Mouse (Mus musculus): ENCODE results near the gene Itk. TPM values are rescaled to one million over a fixed set of nuclear protein-coding genes. Genes with fewer than 3 reads are reported as not detected.

Itk gene
- polyA plus RNA-seq, 1 experiment = 125 TPM

DNA sequence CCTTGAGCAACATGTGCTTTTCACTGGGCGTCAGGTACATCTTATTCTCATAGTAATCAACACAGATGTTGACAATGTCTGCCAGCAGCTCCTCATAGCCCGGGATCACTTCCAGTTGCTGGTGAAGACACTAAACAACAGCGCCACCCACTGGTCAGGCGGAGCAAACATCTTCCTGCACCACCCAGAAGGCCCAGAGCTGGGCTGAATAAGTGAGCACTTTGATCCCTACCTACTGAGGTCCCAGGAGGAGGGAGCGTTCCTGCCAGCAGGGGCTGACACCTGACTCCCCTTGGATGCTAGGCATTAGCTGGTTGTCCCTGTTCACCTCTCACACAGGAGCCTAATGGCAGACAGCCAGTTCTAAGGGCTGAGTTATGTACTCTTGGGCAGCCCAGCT, 112.5 kb downstream of the Itk start:
- Histone ChIP-seq H3K36me3 (ENCODE audit: control insufficient read depth, insufficient read depth, low read length) (peaks cover 79% of the 10 kb centered on the region), H3K27ac (ENCODE audit: control insufficient read depth, insufficient read depth, low read length) (no peak overlapping the region), H3K4me1 (replicated peaks; ENCODE audit: control insufficient read depth, insufficient read depth, low read length) (peaks cover 4% of the 10 kb centered on the region; the same call in 1 of the 2 replicates), H3K4me3 (ENCODE audit: control insufficient read depth, insufficient read depth, low read length) (no peak overlapping the region), H3K27me3 (ENCODE audit: control insufficient read depth, insufficient read depth, low read length) (no peaks in the 10 kb centered on the region)
- TF ChIP-seq POLR2A (IDR thresholded peaks at IDR 0.05; ENCODE audit: control insufficient read depth, extremely low read depth, insufficient read depth, low read length, poor library complexity) = no peak
- 0 out of 2 replicates have a peak, but pooled peaks have one; percentile 72 for TF ChIP-seq CTCF (IDR thresholded peaks at IDR 0.05; ENCODE audit: borderline replicate concordance, control insufficient read depth, extremely low read depth, insufficient read depth, low read length, poor library complexity)
- DNase-seq = peak; percentile 56
- 86% methylated on average over 5 of the region's 5 CpGs for WGBS

DNA sequence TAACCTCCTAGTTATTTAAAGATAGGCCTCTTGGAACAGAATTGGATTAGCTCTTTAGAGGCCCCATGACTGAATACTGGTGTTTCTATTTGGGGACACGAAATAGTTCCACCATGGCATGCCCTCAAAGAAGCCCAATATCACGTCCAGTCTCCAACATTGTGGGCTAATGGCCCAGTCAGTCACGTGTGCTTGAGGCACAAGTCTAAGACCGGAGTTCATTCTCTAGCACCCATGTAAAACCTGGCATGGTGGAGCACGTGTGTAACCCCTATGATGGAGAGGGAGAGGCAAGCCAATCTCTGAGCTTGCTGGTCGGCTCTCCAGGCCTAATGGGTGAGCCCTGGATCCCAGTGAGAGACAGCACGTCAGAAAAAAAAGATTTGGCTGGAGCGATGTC, 113.1 kb downstream of the Itk start:
- no peaks in the 10 kb centered on the region for H3K27me3 ChIP-seq (ENCODE audit: control insufficient read depth, insufficient read depth, low read length)
- peaks cover 82% of the 10 kb centered on the region for H3K36me3 ChIP-seq (ENCODE audit: control insufficient read depth, insufficient read depth, low read length)
- WGBS = 95% methylated on average over 8 of the region's 8 CpGs
- no peak overlapping the region for H3K27ac ChIP-seq (ENCODE audit: control insufficient read depth, insufficient read depth, low read length)
- no peak for DNase-seq
- no peak overlapping the region for H3K4me3 ChIP-seq (ENCODE audit: control insufficient read depth, insufficient read depth, low read length)
- TF ChIP-seq CTCF (IDR thresholded peaks at IDR 0.05; ENCODE audit: borderline replicate concordance, control insufficient read depth, extremely low read depth, insufficient read depth, low read length, poor library complexity) (no peak), POLR2A (IDR thresholded peaks at IDR 0.05; ENCODE audit: control insufficient read depth, extremely low read depth, insufficient read depth, low read length, poor library complexity) (no peak)
- H3K4me1 ChIP-seq (replicated peaks; ENCODE audit: control insufficient read depth, insufficient read depth, low read length) = peaks cover 4% of the 10 kb centered on the region; the same call in 1 of the 2 replicates

DNA sequence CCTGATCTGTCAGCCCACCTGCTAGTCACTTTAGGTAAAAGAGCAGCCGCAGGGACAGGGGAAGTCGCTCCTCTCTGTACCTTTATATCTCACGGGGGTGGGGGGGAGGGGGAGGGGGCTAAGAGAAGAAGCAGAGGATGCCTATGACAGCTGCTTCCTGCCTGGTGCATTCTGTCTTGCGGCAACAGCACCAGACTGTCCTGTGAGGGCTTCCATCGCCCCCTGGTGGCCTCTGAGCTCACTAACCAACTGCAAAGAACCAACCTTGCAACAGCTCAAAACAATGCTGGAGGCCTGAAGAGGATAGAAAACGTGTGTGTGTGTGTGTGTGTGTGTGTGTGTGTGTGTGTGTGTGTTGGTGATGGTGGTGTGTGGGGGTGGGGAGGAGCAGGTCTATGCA, 114.0 kb downstream of the Itk start:
- Histone ChIP-seq H3K27ac (ENCODE audit: control insufficient read depth, insufficient read depth, low read length) (no peak overlapping the region), H3K36me3 (ENCODE audit: control insufficient read depth, insufficient read depth, low read length) (peaks cover 81% of the 10 kb centered on the region), H3K27me3 (ENCODE audit: control insufficient read depth, insufficient read depth, low read length) (no peaks in the 10 kb centered on the region), H3K4me1 (replicated peaks; ENCODE audit: control insufficient read depth, insufficient read depth, low read length) (peaks cover 4% of the 10 kb centered on the region; the same call in 1 of the 2 replicates), H3K4me3 (ENCODE audit: control insufficient read depth, insufficient read depth, low read length) (no peak overlapping the region)
- TF ChIP-seq POLR2A (IDR thresholded peaks at IDR 0.05; ENCODE audit: control insufficient read depth, extremely low read depth, insufficient read depth, low read length, poor library complexity) (no peak), CTCF (IDR thresholded peaks at IDR 0.05; ENCODE audit: borderline replicate concordance, control insufficient read depth, extremely low read depth, insufficient read depth, low read length, poor library complexity) (peak; percentile 89; the same call in 1 of the 2 replicates)
- under 1% methylated on average over 6 of the region's 6 CpGs for WGBS
- peak; percentile 92 for DNase-seq

Other genes starting within 250 kb of the Itk start
- gene Nipal4, start 223.0 kb downstream of the Itk start, polyA plus RNA-seq (2012; rRNA removed) = 0.37 and 0.58 TPM in 2 replicates
- gene Fndc9, start 154.0 kb downstream of the Itk start, polyA plus RNA-seq (2012; rRNA removed) = 0.09 TPM in 1 of 2 replicates, not detected in the other
- gene Cyfip2, start 76.7 kb downstream of the Itk start, polyA plus RNA-seq (2012; rRNA removed) = 85.4 and 114 TPM in 2 replicates
- 2.1 and 2.6 TPM in 2 replicates for gene Fam71b, start 7.0 kb upstream of the Itk start, polyA plus RNA-seq (2012; rRNA removed)
- 26.2 and 28.2 TPM in 2 replicates for gene Med7, start 47.4 kb upstream of the Itk start, polyA plus RNA-seq (2012; rRNA removed)
- 1.8 TPM in 2 replicates for gene Havcr2, start 65.4 kb upstream of the Itk start, polyA plus RNA-seq (2012; rRNA removed)
- not detected in 2 replicates for gene Gm12169, start 134.7 kb upstream of the Itk start, polyA plus RNA-seq (2012; rRNA removed)
- gene BC053393, start 182.0 kb upstream of the Itk start, polyA plus RNA-seq (2012; rRNA removed) = 0.07 TPM in 1 of 2 replicates, not detected in the other
- gene Dppa1, start 239.7 kb upstream of the Itk start, polyA plus RNA-seq (2012; rRNA removed) = 0.44 TPM in 1 of 2 replicates, not detected in the other

Measured in thymus, adult 2 months (tissue).